Mouse (Mus musculus) forebrain, postnatal 0 days (tissue): ENCODE data around the gene Xpo6. TPM values are rescaled to one million over a fixed set of nuclear protein-coding genes. Genes with fewer than 3 reads are reported as not detected.

Experiments
- ATAC-seq: fragments of 200-750 bp; cut with Nextera tagmentation; 2 replicates; pipeline ENCODE4 v1.8.0; 2017; ENCODE audit warnings: mild to moderate bottlenecking, moderate library complexity
- DNase-seq: peaks from one replicate; pipeline ENCODE4 v3.0.0-alpha.2; 2015
- H3K27ac ChIP-seq: fragments of 300-500 bp; sonication (generic); 2 replicates; pipeline ENCODE4 v1.5.1; 2014; ENCODE audit warnings: low read depth, mild to moderate bottlenecking, antibody characterized with exemption, low read length, moderate library complexity, mixed read lengths
- H3K27me3 ChIP-seq: fragments of 300-500 bp; sonication (generic); 2 replicates; pipeline ENCODE4 v1.6.1; 2014; ENCODE audit warnings: mild to moderate bottlenecking, low read length, mixed read lengths; ENCODE audit not compliant: insufficient read depth
- H3K36me3 ChIP-seq: fragments of 300-500 bp; sonication (generic); 2 replicates; pipeline ENCODE4 v1.6.1; 2014; ENCODE audit warnings: mild to moderate bottlenecking, moderate library complexity; ENCODE audit not compliant: insufficient read depth
- H3K4me1 ChIP-seq: fragments of 300-500 bp; sonication (generic); 2 replicates; pipeline ENCODE4 v1.6.1; 2014; ENCODE audit warnings: antibody characterized with exemption; ENCODE audit not compliant: insufficient read depth
- H3K4me2 ChIP-seq: fragments of 300-500 bp; sonication (generic); 2 replicates; pipeline ENCODE4 v1.6.1; 2014; ENCODE audit warnings: low read depth, mild to moderate bottlenecking, moderate library complexity
- H3K4me3 ChIP-seq: fragments of 300-500 bp; sonication (generic); 2 replicates; pipeline ENCODE4 v1.5.1; 2014; ENCODE audit warnings: low read depth, low read length, mixed read lengths
- H3K9ac ChIP-seq: fragments of 300-500 bp; sonication (generic); 2 replicates; pipeline ENCODE4 v1.6.1; 2014; ENCODE audit warnings: mild to moderate bottlenecking
- H3K9me3 ChIP-seq: fragments of 300-500 bp; sonication (generic); 2 replicates; pipeline ENCODE4 v1.6.1; 2016; ENCODE audit warnings: low read length
- CTCF ChIP-seq: sonication (generic); IDR thresholded peaks from 2 replicates; pipeline ENCODE4 v1.5.1; 2016; ENCODE audit warnings: antibody characterized with exemption, control low read depth, low read depth
- WGBS: fragments of 180-500 bp; shearing (Covaris S2); extraction: QIAGEN DNeasy Blood & Tissue Kit; methylation state at CpG from one replicate; pipeline ENCODE4 v1.1.7; 2014; 5-methylcytosine and 5-hydroxymethylcytosine counted together
- polyA plus RNA-seq: library from polyadenylated mRNA; unstranded; fragments of >200 nt; fragmentation: Nextera tagmentation; extraction: Ambion mirVana; gene quantifications from 2 replicates; pipeline ENCODE4 v1.2.1, GENCODE M21; 2015
- total RNA-seq: library from RNA; depleted of rRNA; stranded (reverse); fragments of >200 nt; gene quantifications from 2 replicates; pipeline ENCODE4 v1.2.3, GENCODE M21; 2014

The Xpo6 gene
- total and polyA plus RNA-seq, 2 experiments from 2014 or later, result 42.8 to 81.4 TPM

DNA sequence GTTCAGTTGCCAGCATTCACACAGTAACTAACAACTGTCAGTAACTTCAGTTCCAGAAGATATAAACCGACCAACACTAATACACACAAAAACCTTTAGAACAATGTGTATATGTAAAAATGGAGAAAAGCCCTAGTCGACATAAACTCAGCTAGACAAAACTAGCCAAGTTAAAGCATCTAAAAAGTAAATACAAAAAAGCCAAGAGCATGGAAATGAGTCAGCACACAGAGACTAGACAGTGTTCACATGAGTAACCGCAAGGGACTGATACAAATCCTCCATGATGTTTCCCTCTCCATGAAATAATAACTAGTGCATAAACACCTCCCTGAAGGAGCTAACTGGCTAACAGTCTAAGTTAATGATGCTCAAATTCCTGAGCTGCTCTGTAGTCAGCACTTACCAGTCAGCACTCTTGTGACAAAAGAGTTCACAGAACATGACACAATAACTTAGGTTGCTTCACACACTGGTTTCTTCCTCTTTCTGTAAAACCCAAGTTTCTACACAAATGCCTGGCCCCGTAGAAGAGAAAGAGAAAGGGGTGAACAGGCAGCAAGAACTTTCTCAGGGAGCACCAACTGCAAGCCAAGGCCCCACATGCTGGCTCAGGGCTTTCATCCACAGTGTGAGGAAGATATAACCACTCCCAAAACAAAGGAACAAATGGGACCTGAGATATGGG, 65.5 kb downstream of the Xpo6 start:
- H3K4me1 ChIP-seq, result no peaks in the 10 kb centered on the region
- H3K4me3 ChIP-seq, result no peak overlapping the region
- no peak overlapping the region for H3K27ac ChIP-seq
- H3K9ac ChIP-seq, result no peak overlapping the region
- no peaks in the 10 kb centered on the region for H3K9me3 ChIP-seq
- ATAC-seq (no peak), DNase-seq (no peak)
- no peaks in the 10 kb centered on the region for H3K27me3 ChIP-seq
- no peak overlapping the region for H3K4me2 ChIP-seq
- H3K36me3 ChIP-seq, result peaks cover 29% of the 10 kb centered on the region
- TF ChIP-seq CTCF, result no peak
- 95% methylated on average over 4 of the region's 4 CpGs for WGBS

DNA sequence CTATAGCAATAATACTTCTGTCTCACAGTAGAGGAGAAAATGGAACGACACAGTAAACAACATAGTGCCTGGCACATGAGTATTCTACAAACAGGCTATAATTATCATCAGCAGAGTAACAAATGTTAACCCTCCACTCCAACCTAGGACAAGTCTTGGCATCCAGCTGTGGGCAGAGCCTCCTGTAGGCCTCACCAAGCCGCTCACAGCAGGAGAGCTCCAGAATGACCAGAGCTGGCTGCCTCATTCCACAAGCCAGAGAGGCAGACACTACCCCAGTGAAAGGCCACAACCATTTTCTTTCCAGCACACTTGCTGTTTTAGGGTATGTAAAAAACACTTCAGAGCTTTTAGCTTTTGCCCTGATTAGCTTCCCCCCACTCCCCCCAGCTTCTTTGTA, 72.6 kb downstream of the Xpo6 start:
- peaks cover 50% of the 10 kb centered on the region for H3K36me3 ChIP-seq
- no peak overlapping the region for H3K27ac ChIP-seq
- H3K9ac ChIP-seq, result no peak overlapping the region
- no peak overlapping the region for H3K4me2 ChIP-seq
- no peak for ATAC-seq
- H3K4me1 ChIP-seq, result no peaks in the 10 kb centered on the region
- 85% methylated on average over 2 of the region's 2 CpGs for WGBS
- H3K9me3 ChIP-seq, result no peaks in the 10 kb centered on the region
- H3K4me3 ChIP-seq, result no peak overlapping the region
- DNase-seq, result no peak
- H3K27me3 ChIP-seq, result no peaks in the 10 kb centered on the region
- TF ChIP-seq CTCF, result no peak

DNA sequence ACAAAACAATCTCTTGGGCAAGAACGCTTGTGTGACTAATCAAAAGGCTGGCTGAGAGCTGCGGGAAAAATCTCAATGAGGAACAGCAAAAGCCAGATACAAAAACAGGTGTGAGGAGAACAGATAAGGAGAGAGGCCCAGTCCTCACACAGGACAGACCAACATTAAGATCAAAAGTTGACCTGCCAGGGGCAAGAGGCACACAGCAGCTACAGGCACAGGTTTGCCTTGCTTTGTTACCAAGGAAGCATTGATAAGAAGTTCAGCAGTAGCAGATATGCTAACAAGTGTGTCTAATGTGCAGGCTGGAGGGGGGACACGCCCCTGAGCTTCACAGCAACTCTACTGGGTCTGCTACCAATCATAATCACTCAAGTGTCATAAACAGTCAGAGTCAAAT, 73.8 kb downstream of the Xpo6 start:
- Histone ChIP-seq H3K9ac (no peak overlapping the region), H3K9me3 (no peaks in the 10 kb centered on the region), H3K4me2 (no peak overlapping the region), H3K27ac (no peak overlapping the region), H3K4me1 (no peaks in the 10 kb centered on the region), H3K36me3 (peaks cover 61% of the 10 kb centered on the region), H3K4me3 (no peak overlapping the region), H3K27me3 (no peaks in the 10 kb centered on the region)
- DNase-seq (no peak), ATAC-seq (no peak)
- WGBS, result 75% methylated on average over 3 of the region's 3 CpGs
- TF ChIP-seq CTCF, result no peak

DNA sequence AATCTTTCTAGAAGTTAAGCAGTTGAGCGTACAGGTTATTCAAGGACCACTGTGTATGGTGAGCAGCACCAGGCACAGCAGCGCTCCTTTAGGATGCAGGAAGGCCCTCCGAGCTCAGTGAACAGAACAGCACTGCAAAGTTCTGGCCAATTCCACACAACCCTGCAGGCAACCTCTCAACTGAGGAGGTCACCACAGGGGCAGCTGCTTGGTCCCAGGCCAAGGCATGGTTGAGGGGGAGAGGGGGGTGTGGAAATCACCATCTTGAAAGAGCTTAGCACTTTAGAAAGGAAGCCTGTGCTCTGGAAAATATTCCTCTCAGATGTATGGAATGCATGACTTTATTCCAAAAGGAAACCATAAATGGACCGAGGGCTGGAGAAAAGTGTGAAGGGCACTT, 78.8 kb downstream of the Xpo6 start:
- H3K36me3 ChIP-seq, result peaks cover 65% of the 10 kb centered on the region
- 92% methylated on average over 4 of the region's 4 CpGs for WGBS

DNA sequence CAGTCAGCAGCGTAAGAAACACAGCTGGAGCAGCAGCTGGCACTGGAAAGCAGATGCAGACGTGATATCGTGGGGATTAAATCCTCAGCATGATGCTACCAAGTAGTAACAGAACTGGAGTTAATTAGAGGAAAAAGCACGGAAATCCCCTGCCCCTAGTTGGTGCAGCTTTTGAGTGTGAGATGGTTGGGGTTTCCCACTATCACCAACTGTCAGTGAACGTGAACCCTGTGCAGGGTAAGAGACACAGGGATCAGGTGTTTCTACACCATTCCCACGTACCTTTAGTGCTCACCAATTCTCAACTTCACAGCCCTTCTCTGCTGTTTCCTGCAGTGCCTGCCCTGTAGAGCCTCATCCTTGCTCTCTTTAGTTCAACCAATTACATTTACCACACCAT, 80.5 kb downstream of the Xpo6 start:
- Histone ChIP-seq H3K4me2 (no peak overlapping the region), H3K4me1 (no peaks in the 10 kb centered on the region), H3K36me3 (peaks cover 64% of the 10 kb centered on the region), H3K4me3 (no peak overlapping the region), H3K9me3 (no peaks in the 10 kb centered on the region), H3K27ac (no peak overlapping the region), H3K9ac (no peak overlapping the region), H3K27me3 (no peaks in the 10 kb centered on the region)
- no peak for DNase-seq
- 61% methylated on average over 6 of the region's 6 CpGs for WGBS
- ATAC-seq, result no peak
- TF ChIP-seq CTCF, result no peak

More for the DNA sequence above, 78.8 kb downstream of the Xpo6 start:
- H3K4me3 ChIP-seq, result no peak overlapping the region
- H3K9me3 ChIP-seq, result no peaks in the 10 kb centered on the region
- no peak for DNase-seq
- H3K27ac ChIP-seq, result no peak overlapping the region
- ATAC-seq, result no peak
- no peak overlapping the region for H3K4me2 ChIP-seq
- H3K27me3 ChIP-seq, result no peaks in the 10 kb centered on the region
- H3K9ac ChIP-seq, result no peak overlapping the region
- TF ChIP-seq CTCF, result no peak
- no peaks in the 10 kb centered on the region for H3K4me1 ChIP-seq

DNA sequence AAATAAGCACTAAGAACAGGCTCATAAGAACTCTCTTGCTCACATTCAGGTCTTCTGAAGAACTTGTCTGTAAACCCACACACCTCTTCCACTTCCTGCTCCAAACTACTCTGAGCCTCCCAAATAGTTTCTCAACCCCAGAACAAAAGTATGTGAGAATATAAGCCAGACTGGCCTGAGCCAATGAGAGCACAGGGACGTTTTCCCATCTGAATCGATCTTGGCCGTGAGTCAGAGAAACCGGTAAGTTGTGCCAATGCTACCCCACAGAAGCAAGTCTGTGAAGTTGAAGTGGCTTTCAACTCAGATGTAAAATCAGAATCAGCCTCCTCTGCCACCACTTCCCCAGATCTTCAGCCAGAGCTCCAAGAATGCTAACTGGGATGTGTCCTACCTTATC, 87.0 kb downstream of the Xpo6 start:
- ATAC-seq, result no peak
- H3K36me3 ChIP-seq, result peaks cover 57% of the 10 kb centered on the region
- H3K27ac ChIP-seq, result no peak overlapping the region

DNA sequence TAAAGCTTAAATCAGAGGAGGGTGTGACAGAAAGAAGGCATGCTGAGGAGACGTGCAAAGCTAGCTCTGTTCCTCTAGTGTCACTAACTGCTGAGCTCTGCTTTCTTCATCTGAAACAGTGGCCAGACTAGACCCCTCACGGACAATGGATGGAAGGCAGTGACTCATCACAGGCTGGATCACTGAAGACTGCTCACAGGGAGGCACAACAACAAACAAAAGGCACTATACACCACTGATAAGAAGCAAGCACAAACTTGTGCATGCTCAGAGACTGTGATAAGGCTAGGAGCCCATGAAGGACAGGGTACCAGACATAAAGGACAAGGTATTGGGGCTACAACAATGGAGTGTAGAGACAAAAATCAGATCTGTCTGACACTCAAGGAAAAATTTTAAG, 89.1 kb downstream of the Xpo6 start:
- ATAC-seq (no peak), DNase-seq (no peak)
- WGBS, result 81% methylated on average over 2 of the region's 2 CpGs
- Histone ChIP-seq H3K27me3 (no peaks in the 10 kb centered on the region), H3K4me3 (no peak overlapping the region), H3K4me1 (no peaks in the 10 kb centered on the region), H3K9me3 (no peaks in the 10 kb centered on the region), H3K36me3 (peaks cover 75% of the 10 kb centered on the region), H3K27ac (no peak overlapping the region), H3K9ac (no peak overlapping the region), H3K4me2 (no peak overlapping the region)
- no peak for TF ChIP-seq CTCF

More for the DNA sequence above, 87.0 kb downstream of the Xpo6 start:
- Histone ChIP-seq H3K27me3 (no peaks in the 10 kb centered on the region), H3K9me3 (no peaks in the 10 kb centered on the region), H3K9ac (no peak overlapping the region), H3K4me2 (no peak overlapping the region), H3K4me3 (no peak overlapping the region), H3K4me1 (no peaks in the 10 kb centered on the region)
- 50% methylated on average over 4 of the region's 4 CpGs for WGBS
- TF ChIP-seq CTCF, result no peak
- no peak for DNase-seq
